Mouse (Mus musculus) E14TG2a.4 (cell line): ENCODE results near the gene Zbp1.

ENCODE experiments used
- CTCF ChIP-seq: conservative IDR thresholded peaks from 2 replicates; pipeline ENCODE4 v1.5.1; 2014; ENCODE audit warnings: low read length
- NANOG ChIP-seq: IDR thresholded peaks from 2 replicates; pipeline ENCODE4 v1.6.1; 2014; ENCODE audit warnings: borderline replicate concordance, low read length, mixed read lengths

DNA sequence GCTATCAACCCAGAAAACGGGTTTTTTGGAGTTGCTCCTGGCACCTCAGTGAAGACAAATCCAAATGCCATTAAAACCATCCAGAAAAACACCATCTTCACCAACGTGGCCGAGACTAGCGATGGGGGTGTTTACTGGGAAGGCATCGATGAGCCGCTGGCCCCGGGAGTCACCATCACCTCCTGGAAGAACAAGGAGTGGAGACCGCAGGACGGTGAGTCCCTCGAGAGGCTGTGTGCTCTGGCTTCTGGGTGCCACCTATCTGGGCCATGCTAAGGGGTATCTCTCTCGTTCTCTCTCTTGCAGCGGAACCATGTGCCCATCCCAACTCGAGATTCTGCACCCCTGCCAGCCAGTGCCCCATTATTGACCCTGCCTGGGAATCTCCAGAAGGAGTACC, 61.8 kb downstream of the Zbp1 start:
- TF ChIP-seq CTCF: no peak
- no peak for TF ChIP-seq NANOG
